Mouse (Mus musculus) heart, postnatal 0 days (tissue): ENCODE measurements around the gene Pde4b. TPM values are rescaled to one million over a fixed set of nuclear protein-coding genes. Genes with fewer than 3 reads are reported as not detected.
A peak's percentile ranks its signal among the peaks of the same experiment; 100 is the strongest.

ENCODE experiments used
- ATAC-seq: fragments of 200-750 bp; cut with Nextera tagmentation; 2 replicates; pipeline ENCODE4 v1.8.0; 2017; ENCODE audit warnings: low read depth, moderate number of reproducible peaks, moderate library complexity; ENCODE audit not compliant: insufficient read depth
- DNase-seq: peaks from one replicate; pipeline ENCODE4 v3.0.0-alpha.2; 2016; ENCODE audit warnings: low spot score
- H3K27ac ChIP-seq: fragments of 300-500 bp; sonication (generic); 2 replicates; pipeline ENCODE4 v1.5.1; 2014; ENCODE audit warnings: low read depth, mild to moderate bottlenecking
- H3K27me3 ChIP-seq: fragments of 300-500 bp; sonication (generic); 2 replicates; pipeline ENCODE4 v1.6.1; 2014; ENCODE audit warnings: low read length, mixed read lengths; ENCODE audit not compliant: control insufficient read depth, insufficient read depth
- H3K36me3 ChIP-seq: fragments of 300-500 bp; sonication (generic); replicated peaks from 2 replicates; pipeline ENCODE4 v1.6.1; 2014; ENCODE audit warnings: low read length, mixed read lengths; ENCODE audit not compliant: control insufficient read depth, insufficient read depth
- H3K4me1 ChIP-seq: fragments of 300-500 bp; sonication (generic); 2 replicates; pipeline ENCODE4 v1.6.1; 2014; ENCODE audit warnings: antibody characterized with exemption; ENCODE audit not compliant: control insufficient read depth, insufficient read depth
- H3K4me2 ChIP-seq: fragments of 300-500 bp; sonication (generic); 2 replicates; pipeline ENCODE4 v1.6.1; 2014; ENCODE audit warnings: low read depth, mild to moderate bottlenecking, low read length, moderate library complexity
- H3K4me3 ChIP-seq: fragments of 300-500 bp; sonication (generic); 2 replicates; pipeline ENCODE4 v1.5.1; 2014; ENCODE audit warnings: low read depth, low read length
- H3K9ac ChIP-seq: fragments of 300-500 bp; sonication (generic); replicated peaks from 2 replicates; pipeline ENCODE4 v1.6.1; 2014; ENCODE audit warnings: low read depth, low read length, mixed read lengths
- H3K9me3 ChIP-seq: fragments of 300-500 bp; sonication (generic); replicated peaks from 2 replicates; pipeline ENCODE4 v1.6.1; 2016; ENCODE audit warnings: low read length; ENCODE audit not compliant: control insufficient read depth
- CTCF ChIP-seq: IDR thresholded peaks from 2 replicates; pipeline ENCODE4 v1.5.1; 2016; ENCODE audit warnings: antibody characterized with exemption, control low read depth, low read depth
- EP300 ChIP-seq: IDR thresholded peaks from 2 replicates; pipeline ENCODE4 v1.6.1; 2016; ENCODE audit warnings: antibody characterized with exemption, low read depth
- WGBS: fragments of 180-500 bp; shearing (Covaris S2); extraction: QIAGEN DNeasy Blood & Tissue Kit; methylation state at CpG from one replicate; pipeline ENCODE4 v1.1.7; 2014; 5-methylcytosine and 5-hydroxymethylcytosine counted together
- polyA plus RNA-seq: library from polyadenylated mRNA; unstranded; fragments of >200 nt; fragmentation: Nextera tagmentation; extraction: Ambion mirVana; gene quantifications from 2 replicates; pipeline ENCODE4 v1.2.1, GENCODE M21; 2015
- total RNA-seq: library from RNA; depleted of rRNA; stranded (reverse); fragments of >200 nt; gene quantifications from 2 replicates; pipeline ENCODE4 v1.2.3, GENCODE M21; 2014; ENCODE audit warnings: low replicate concordance

The Pde4b gene
- total and polyA plus RNA-seq, 2 experiments from 2014 or later = 30.8 to 50.1 TPM

- Histone ChIP-seq H3K9ac (no peak overlapping the region), H3K9me3 (no peaks in the 10 kb centered on the region), H3K4me2 (no peak overlapping the region), H3K36me3 (no peaks in the 10 kb centered on the region), H3K4me1 (peaks cover 27% of the 10 kb centered on the region), H3K27ac (no peak overlapping the region), H3K4me3 (no peak overlapping the region), H3K27me3 (no peaks in the 10 kb centered on the region)
- ATAC-seq = no peak
- WGBS = 97% methylated on average over 2 of the region's 2 CpGs
- TF ChIP-seq CTCF = no peak
- no peak for TF ChIP-seq EP300
- no peak for DNase-seq
These were observed 325.8 kb downstream of the Pde4b start for GRCm38 (mm10) chr4:102413101-102413500.

- peaks cover 22% of the 10 kb centered on the region for H3K4me1 ChIP-seq
- no peaks in the 10 kb centered on the region for H3K36me3 ChIP-seq
- H3K9ac ChIP-seq = no peak overlapping the region
- no peak for DNase-seq
- no peak overlapping the region for H3K4me3 ChIP-seq
- 28% methylated on average over 4 of the region's 4 CpGs for WGBS
- ATAC-seq = no peak
- H3K27ac ChIP-seq = peak overlapping the region; percentile 30; the same call in 1 of the 2 replicates
- no peaks in the 10 kb centered on the region for H3K9me3 ChIP-seq
- no peak overlapping the region for H3K4me2 ChIP-seq
- no peak for TF ChIP-seq EP300
- TF ChIP-seq CTCF = no peak
- no peaks in the 10 kb centered on the region for H3K27me3 ChIP-seq
These were observed 326.5 kb downstream of the Pde4b start for GRCm38 (mm10) chr4:102413794-102414193.

GRCm38 (mm10) chr4:102414610-102415009 lies 327.3 kb downstream of the Pde4b start:
- TF ChIP-seq EP300 (no peak), CTCF (no peak)
- Histone ChIP-seq H3K27me3 (no peaks in the 10 kb centered on the region), H3K4me3 (no peak overlapping the region), H3K27ac (no peak overlapping the region), H3K36me3 (no peaks in the 10 kb centered on the region), H3K4me2 (no peak overlapping the region), H3K4me1 (peaks cover 14% of the 10 kb centered on the region), H3K9ac (no peak overlapping the region), H3K9me3 (no peaks in the 10 kb centered on the region)
- DNase-seq (no peak), ATAC-seq (no peak)
- 82% methylated on average over 4 of the region's 4 CpGs for WGBS

- H3K36me3 ChIP-seq = no peaks in the 10 kb centered on the region
- no peak overlapping the region for H3K9ac ChIP-seq
- no peaks in the 10 kb centered on the region for H3K27me3 ChIP-seq
- 69% methylated on average over 11 of the region's 11 CpGs for WGBS
- H3K27ac ChIP-seq = 0 out of 2 replicates have a peak overlapping the region, but pooled peaks have one; percentile 7
- peak overlapping the region; percentile 27; the same call in 1 of the 2 replicates for H3K4me2 ChIP-seq
- ATAC-seq (no peak), DNase-seq (no peak)
- H3K4me1 ChIP-seq = 0 out of 2 replicates have a peak, but pooled peaks cover 2% of the 10 kb centered on the region
- TF ChIP-seq CTCF (no peak), EP300 (no peak)
- no peak overlapping the region for H3K4me3 ChIP-seq
- no peaks in the 10 kb centered on the region for H3K9me3 ChIP-seq
These were observed 333.6 kb downstream of the Pde4b start for GRCm38 (mm10) chr4:102420794-102421397.

- Histone ChIP-seq H3K4me2 (peak overlapping the region; percentile 27; the same call in 1 of the 2 replicates), H3K9ac (no peak overlapping the region), H3K4me3 (no peak overlapping the region), H3K9me3 (no peaks in the 10 kb centered on the region), H3K36me3 (no peaks in the 10 kb centered on the region), H3K4me1 (0 out of 2 replicates have a peak, but pooled peaks cover 2% of the 10 kb centered on the region), H3K27me3 (no peaks in the 10 kb centered on the region), H3K27ac (0 out of 2 replicates have a peak overlapping the region, but pooled peaks have one; percentile 7)
- TF ChIP-seq CTCF = no peak
- no peak for TF ChIP-seq EP300
- whole genome bisulfite sequencing = 61% methylated on average over 18 of the region's 18 CpGs
- no peak for ATAC-seq
- DNase-seq = no peak
These were observed 334.1 kb downstream of the Pde4b start for GRCm38 (mm10) chr4:102421398-102421859.
